Mouse (Mus musculus) midbrain, embryonic 14.5 days (tissue): ENCODE data around the gene Prkar1b. TPM values are rescaled to one million over a fixed set of nuclear protein-coding genes. Genes with fewer than 3 reads are reported as not detected.

Experiments
- ATAC-seq: fragments of 200-750 bp; cut with Nextera tagmentation; 2 replicates; pipeline ENCODE4 v1.8.0; 2017; ENCODE audit warnings: moderate number of reproducible peaks, moderate library complexity; ENCODE audit not compliant: low FRiP score, low TSS enrichment
- DNase-seq: peaks from one replicate; pipeline ENCODE4 v3.0.0-alpha.2; 2015
- H3K27ac ChIP-seq: fragments of 300-500 bp; sonication (generic); replicated peaks from 2 replicates; pipeline ENCODE4 v1.5.1; 2014; ENCODE audit warnings: mild to moderate bottlenecking, low read depth, low read length, moderate library complexity
- H3K27me3 ChIP-seq: fragments of 300-500 bp; sonication (generic); 2 replicates; pipeline ENCODE4 v1.6.1; 2014; ENCODE audit warnings: low read length, control low read depth, mixed read lengths; ENCODE audit not compliant: control insufficient read depth, insufficient read depth
- H3K36me3 ChIP-seq: fragments of 300-500 bp; sonication (generic); 2 replicates; pipeline ENCODE4 v1.6.1; 2014; ENCODE audit warnings: low read length, control low read depth; ENCODE audit not compliant: control insufficient read depth, insufficient read depth
- H3K4me1 ChIP-seq: fragments of 300-500 bp; sonication (generic); 2 replicates; pipeline ENCODE4 v1.6.1; 2014; ENCODE audit warnings: mild to moderate bottlenecking, antibody characterized with exemption, low read length, control low read depth; ENCODE audit not compliant: control insufficient read depth, insufficient read depth
- H3K4me2 ChIP-seq: fragments of 300-500 bp; sonication (generic); 2 replicates; pipeline ENCODE4 v1.6.1; 2014; ENCODE audit warnings: mild to moderate bottlenecking, low read length, moderate library complexity
- H3K4me3 ChIP-seq: fragments of 300-500 bp; sonication (generic); replicated peaks from 2 replicates; pipeline ENCODE4 v1.5.1; 2014; ENCODE audit warnings: low read depth, low read length
- H3K9ac ChIP-seq: fragments of 300-500 bp; sonication (generic); replicated peaks from 2 replicates; pipeline ENCODE4 v1.6.1; 2014; ENCODE audit warnings: mild to moderate bottlenecking, low read length, moderate library complexity
- H3K9me3 ChIP-seq: fragments of 300-500 bp; sonication (generic); 2 replicates; pipeline ENCODE4 v1.6.1; 2016; ENCODE audit warnings: low read length, control low read depth, mixed read lengths; ENCODE audit not compliant: control insufficient read depth
- WGBS: fragments of 180-500 bp; shearing (Covaris S2); extraction: QIAGEN DNeasy Blood & Tissue Kit; methylation state at CpG from one replicate; pipeline ENCODE4 v1.1.7; 2014; 5-methylcytosine and 5-hydroxymethylcytosine counted together
- polyA plus RNA-seq: library from polyadenylated mRNA; unstranded; fragments of >200 nt; fragmentation: Nextera tagmentation; extraction: Ambion mirVana; gene quantifications from 2 replicates; pipeline ENCODE4 v1.2.1, GENCODE M21; 2014

Gene Prkar1b
- polyA plus RNA-seq, 1 experiment from 2014 or later = 169 TPM

DNA sequence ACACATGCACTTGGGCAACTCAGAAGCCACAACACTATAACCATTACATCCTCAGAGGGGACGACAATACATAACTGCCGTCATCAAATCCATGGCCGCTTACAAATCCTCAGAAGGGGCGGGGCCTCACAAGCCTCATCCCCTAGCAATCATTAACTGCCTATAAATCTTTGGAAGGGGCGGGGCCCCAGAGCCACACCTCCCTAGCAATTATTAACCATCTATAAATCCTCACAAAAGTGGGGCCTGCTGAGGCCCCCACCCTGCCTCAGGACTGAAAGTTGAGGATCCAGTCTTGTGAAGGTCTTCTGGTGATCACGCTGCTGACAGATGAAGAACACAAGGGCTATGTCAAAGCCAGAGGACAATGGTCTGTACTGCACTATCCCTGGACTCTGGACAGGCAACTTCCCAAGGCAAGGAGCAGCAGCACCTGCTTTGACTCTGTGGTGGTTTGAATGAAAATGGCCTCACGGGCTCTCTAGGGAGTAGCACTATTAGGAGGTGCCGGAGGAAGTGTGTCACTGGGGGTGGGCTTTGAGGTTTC is 10.8 kb downstream of the Prkar1b start:
- no peak for ATAC-seq
- H3K4me1 ChIP-seq = no peaks in the 10 kb centered on the region
- no peaks in the 10 kb centered on the region for H3K36me3 ChIP-seq
- H3K4me2 ChIP-seq = no peak overlapping the region
- no peak overlapping the region for H3K9ac ChIP-seq
- H3K27me3 ChIP-seq = no peaks in the 10 kb centered on the region
- DNase-seq = no peak
- H3K9me3 ChIP-seq = no peaks in the 10 kb centered on the region
- 0 out of 2 replicates have a peak overlapping the region, but pooled peaks have one; percentile 6 for H3K27ac ChIP-seq
- no peak overlapping the region for H3K4me3 ChIP-seq
- 84% methylated on average over 8 of the region's 8 CpGs for WGBS

DNA sequence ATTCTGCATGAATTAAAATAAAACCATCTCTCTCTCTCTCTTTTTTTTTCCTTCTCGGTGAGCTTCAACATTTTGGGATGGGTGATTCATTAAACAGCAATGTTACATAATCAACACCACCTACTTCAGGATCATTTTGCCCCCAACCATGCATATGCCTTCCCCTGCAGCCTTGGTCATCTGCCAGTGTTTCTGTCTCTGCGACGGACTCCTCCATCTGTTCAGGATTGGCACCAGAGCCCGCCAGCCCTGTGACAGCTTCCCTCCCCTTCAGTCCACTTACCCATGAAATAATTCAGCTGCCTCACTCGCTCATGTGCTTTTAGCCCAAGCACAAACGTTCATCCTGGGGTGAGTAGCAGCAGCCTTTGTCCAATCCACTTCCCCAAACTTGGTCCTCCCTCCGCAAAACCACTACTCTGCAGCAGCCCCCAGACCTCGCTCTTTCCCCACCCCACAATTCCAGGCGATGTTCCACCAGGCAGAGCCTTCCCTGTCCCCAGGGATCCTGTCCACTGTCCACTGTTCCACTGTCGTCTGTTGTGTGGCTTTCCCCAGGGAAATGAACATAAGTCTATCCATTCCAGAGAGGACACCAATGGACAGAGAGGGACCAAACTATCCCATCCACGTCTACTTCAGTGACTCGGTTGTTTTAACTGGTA is 11.4 kb downstream of the Prkar1b start:
- Histone ChIP-seq H3K4me2 (no peak overlapping the region), H3K36me3 (no peaks in the 10 kb centered on the region), H3K4me3 (no peak overlapping the region), H3K9ac (no peak overlapping the region), H3K27me3 (no peaks in the 10 kb centered on the region), H3K4me1 (no peaks in the 10 kb centered on the region), H3K27ac (0 out of 2 replicates have a peak overlapping the region, but pooled peaks have one; percentile 6), H3K9me3 (no peaks in the 10 kb centered on the region)
- 71% methylated on average over 12 of the region's 12 CpGs for WGBS
- peak; percentile 47 for DNase-seq
- no peak for ATAC-seq

DNA sequence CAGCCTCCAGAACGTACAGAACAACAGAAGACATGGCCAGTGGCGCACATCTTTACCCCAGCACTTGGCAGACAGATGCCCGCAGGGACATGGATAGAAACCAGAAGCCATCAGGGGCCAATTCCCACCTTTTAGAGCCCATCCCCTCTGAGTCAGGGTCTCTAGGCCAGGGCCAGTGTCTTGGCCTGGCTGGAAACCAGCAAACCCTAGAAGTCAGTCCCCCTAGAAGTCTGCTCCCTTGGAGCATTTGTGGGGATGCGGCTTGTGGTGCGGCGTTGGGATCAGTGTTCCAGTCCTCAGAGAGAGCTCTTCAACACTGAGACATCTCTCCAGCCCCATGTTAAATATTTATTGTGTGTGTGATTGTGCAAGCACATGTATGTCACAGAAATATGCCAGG is 12.6 kb downstream of the Prkar1b start:
- no peak overlapping the region for H3K4me3 ChIP-seq
- 92% methylated on average over 6 of the region's 6 CpGs for WGBS
- H3K4me2 ChIP-seq = no peak overlapping the region
- no peak overlapping the region for H3K27ac ChIP-seq
- no peaks in the 10 kb centered on the region for H3K4me1 ChIP-seq
- H3K9ac ChIP-seq = no peak overlapping the region
- no peaks in the 10 kb centered on the region for H3K36me3 ChIP-seq
- no peaks in the 10 kb centered on the region for H3K9me3 ChIP-seq
- DNase-seq = no peak
- H3K27me3 ChIP-seq = no peaks in the 10 kb centered on the region
- ATAC-seq = no peak

DNA sequence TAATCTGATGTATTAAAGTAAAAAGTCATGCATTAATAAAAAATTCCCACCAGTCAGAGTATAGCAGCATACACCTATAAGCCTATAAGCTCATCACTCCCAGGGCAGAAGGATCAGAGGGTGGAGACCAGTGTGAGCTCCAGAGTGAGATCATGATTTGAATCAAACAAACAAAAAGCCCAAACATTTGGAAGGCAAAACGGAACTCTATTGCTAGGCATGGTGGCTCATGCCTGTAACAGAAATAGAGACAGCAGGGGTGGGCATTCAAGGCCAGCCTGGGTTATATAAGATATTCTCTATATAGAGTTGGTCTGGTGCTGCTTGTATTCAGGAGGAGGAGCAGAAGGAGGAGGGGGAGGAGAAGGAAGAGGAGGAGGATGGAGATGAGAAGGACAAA is 13.5 kb downstream of the Prkar1b start:
- ATAC-seq (no peak), DNase-seq (no peak)
- Histone ChIP-seq H3K4me2 (no peak overlapping the region), H3K27ac (no peak overlapping the region), H3K27me3 (no peaks in the 10 kb centered on the region), H3K4me1 (no peaks in the 10 kb centered on the region), H3K4me3 (no peak overlapping the region), H3K36me3 (no peaks in the 10 kb centered on the region), H3K9me3 (no peaks in the 10 kb centered on the region), H3K9ac (no peak overlapping the region)
- 63% methylated on average over 1 of the region's 1 CpGs for WGBS

GRCm38 (mm10) chr5:139134501-139134900 is 15.3 kb downstream of the Prkar1b start:
- no peak overlapping the region for H3K27ac ChIP-seq
- no peaks in the 10 kb centered on the region for H3K36me3 ChIP-seq
- DNase-seq (no peak), ATAC-seq (no peak)
- no peaks in the 10 kb centered on the region for H3K9me3 ChIP-seq
- 0 out of 2 replicates have a peak, but pooled peaks cover 5% of the 10 kb centered on the region for H3K4me1 ChIP-seq
- no peak overlapping the region for H3K4me3 ChIP-seq
- no peaks in the 10 kb centered on the region for H3K27me3 ChIP-seq
- H3K9ac ChIP-seq = no peak overlapping the region
- WGBS = 86% methylated on average over 8 of the region's 8 CpGs
- H3K4me2 ChIP-seq = no peak overlapping the region

GRCm38 (mm10) chr5:139130351-139130750 is 19.4 kb downstream of the Prkar1b start:
- Histone ChIP-seq H3K4me2 (peak overlapping the region; percentile 72), H3K36me3 (peaks cover 10% of the 10 kb centered on the region; the same call in 1 of the 2 replicates), H3K4me1 (peaks cover 10% of the 10 kb centered on the region; the same call in 1 of the 2 replicates), H3K27me3 (no peaks in the 10 kb centered on the region), H3K9me3 (no peaks in the 10 kb centered on the region), H3K9ac (peak overlapping the region; percentile 77; the same call in 1 of the 2 replicates), H3K4me3 (peak overlapping the region; percentile 57; the same call in 1 of the 2 replicates), H3K27ac (peak overlapping the region; percentile 84)
- 86% methylated on average over 5 of the region's 5 CpGs for WGBS
- ATAC-seq = no peak
- DNase-seq = no peak

DNA sequence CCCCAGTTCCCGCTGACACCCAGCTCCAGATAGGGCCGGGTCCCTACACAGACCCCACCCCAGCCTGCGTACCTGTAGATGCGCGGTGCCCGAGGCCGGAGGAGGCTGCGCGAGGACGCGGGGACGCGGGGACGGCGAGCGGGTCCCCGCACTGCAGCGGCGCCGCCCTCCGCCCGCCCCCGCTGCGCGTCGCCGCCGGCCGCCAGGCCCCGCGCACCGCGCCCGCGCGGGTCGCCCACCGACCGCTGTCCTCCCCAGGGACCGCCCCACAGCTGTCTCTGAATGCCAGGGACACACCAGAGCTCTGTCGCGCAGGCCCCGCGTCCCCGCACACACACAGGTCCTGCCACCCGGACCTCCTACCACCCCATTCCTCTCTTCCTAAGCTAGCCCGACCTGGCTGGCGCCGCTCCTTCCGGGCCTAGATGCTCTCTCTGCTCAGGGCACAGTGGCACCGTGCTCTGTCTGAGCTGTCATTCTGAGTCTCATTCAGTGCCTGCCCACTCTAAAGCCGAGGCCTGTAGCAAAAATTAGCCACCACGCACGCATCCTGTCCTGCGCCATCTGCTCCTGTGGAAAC is 20.1 kb downstream of the Prkar1b start:
- ATAC-seq = peak; percentile 85

DNA sequence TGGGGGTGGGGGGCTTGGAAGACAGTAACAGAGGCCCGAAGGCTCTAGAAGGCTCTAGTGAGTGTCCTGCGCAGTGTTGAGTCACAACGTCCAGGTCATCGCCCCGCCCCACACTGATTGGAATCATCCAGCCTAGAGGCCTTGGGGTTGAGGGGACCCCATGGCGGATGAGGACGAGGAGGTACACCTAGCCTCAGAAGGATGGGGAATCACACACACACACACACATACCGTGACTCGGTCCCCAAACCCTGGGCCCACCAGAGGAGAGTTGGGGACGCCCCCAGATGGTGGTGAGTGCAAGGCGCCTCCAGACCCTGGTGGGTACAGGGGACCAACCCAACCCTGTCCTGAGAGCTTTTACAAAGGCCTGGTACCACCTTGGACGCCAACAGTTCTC is 20.7 kb downstream of the Prkar1b start:
- peak; percentile 61 for DNase-seq
- whole genome bisulfite sequencing = 10% methylated on average over 12 of the region's 12 CpGs
- no peaks in the 10 kb centered on the region for H3K9me3 ChIP-seq

More for the DNA sequence above, 20.1 kb downstream of the Prkar1b start:
- Histone ChIP-seq H3K9me3 (no peaks in the 10 kb centered on the region), H3K36me3 (peaks cover 10% of the 10 kb centered on the region; the same call in 1 of the 2 replicates), H3K9ac (peak overlapping the region; percentile 77), H3K27ac (peak overlapping the region; percentile 84), H3K4me1 (peaks cover 10% of the 10 kb centered on the region; the same call in 1 of the 2 replicates), H3K4me2 (peak overlapping the region; percentile 72), H3K4me3 (peak overlapping the region; percentile 57), H3K27me3 (no peaks in the 10 kb centered on the region)
- peak; percentile 84 for DNase-seq
- 2% methylated on average over 55 of the region's 55 CpGs for WGBS

More for the DNA sequence above, 20.7 kb downstream of the Prkar1b start:
- H3K36me3 ChIP-seq = peaks cover 10% of the 10 kb centered on the region; the same call in 1 of the 2 replicates
- peak overlapping the region; percentile 77 for H3K9ac ChIP-seq
- H3K4me2 ChIP-seq = peak overlapping the region; percentile 72
- ATAC-seq = peak; percentile 68; the same call in 1 of the 2 replicates
- H3K4me1 ChIP-seq = peaks cover 10% of the 10 kb centered on the region; the same call in 1 of the 2 replicates
- no peaks in the 10 kb centered on the region for H3K27me3 ChIP-seq
- H3K27ac ChIP-seq = peak overlapping the region; percentile 84
- peak overlapping the region; percentile 57 for H3K4me3 ChIP-seq
